Mouse (Mus musculus): ENCODE measurements at regions not wholly inside any gene's neighbourhood (a gene's known extent, or its start where the extent isn't known, plus 50 kb on each side); places are given as distances from the start of the nearest gene placed in this dataset.

DNA sequence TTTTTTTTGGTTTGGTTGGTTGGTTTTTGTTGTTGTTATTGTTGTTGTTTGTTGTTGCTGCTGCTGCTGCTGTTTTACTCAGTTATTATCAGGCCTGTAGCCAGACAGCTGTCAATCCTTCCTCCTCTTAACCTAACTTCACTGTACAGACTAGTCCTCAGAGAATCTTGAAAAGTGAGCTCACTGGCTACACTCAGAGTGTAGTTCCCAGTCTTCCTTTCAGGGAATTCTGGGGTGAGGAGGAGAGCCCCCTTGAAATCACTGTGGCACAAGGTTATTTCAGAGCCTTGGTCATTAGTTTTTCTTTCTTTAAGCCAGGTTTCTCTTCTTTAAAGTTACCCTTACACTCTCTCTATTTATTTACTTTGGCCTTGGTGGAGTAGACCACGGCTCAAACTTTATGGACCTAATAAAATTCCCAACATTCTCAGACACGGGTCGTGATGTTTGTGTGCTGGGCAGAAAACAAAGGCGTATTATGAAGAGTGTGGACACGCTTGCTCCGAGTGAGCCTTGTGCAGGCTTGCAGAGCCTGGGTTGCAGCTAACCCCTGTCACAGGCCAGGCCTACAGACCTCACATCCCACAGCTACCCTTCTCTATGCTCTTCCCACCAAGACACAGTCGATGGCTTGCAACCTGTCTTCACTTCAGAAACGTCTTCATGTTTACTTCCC is 156.9 kb upstream of the Sfrp2 start:
- Histone ChIP-seq H3K27ac (ENCODE audit: control insufficient read depth, insufficient read depth, low read depth, low read length) (no peak overlapping the region), H3K4me1 (ENCODE audit: control insufficient read depth, insufficient read depth, low read length) (no peaks in the 10 kb centered on the region), H3K36me3 (ENCODE audit: control insufficient read depth, insufficient read depth, low read length) (no peaks in the 10 kb centered on the region), H3K27me3 (ENCODE audit: control insufficient read depth, insufficient read depth, low read length) (no peaks in the 10 kb centered on the region), H3K4me3 (ENCODE audit: control insufficient read depth, low read depth, low read length) (no peak overlapping the region)
- TF ChIP-seq CTCF (IDR thresholded peaks at IDR 0.05; ENCODE audit: control insufficient read depth, insufficient read depth, insufficient replicate concordance, low read depth, low read length) = no peak

DNA sequence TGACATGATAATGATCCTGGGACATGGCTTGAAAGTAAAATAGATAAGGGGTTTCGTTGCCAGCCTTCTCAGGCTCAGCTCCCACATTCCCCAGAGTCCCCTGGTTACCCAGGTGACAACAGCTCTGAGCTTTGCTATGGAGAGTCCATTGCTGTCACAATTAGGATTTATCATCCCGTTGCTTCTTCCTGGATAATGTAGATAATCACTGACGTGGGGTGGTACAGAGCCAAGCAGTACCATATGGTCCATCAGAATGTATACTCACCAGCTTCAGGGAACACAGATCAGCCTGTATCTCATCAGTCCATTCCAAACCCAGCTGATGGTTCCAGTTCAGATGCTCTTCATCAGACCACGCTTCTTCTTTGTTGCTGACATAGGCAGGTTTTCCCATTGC is 145.7 kb upstream of the Sfrp2 start:
- H3K4me1 ChIP-seq (ENCODE audit: control insufficient read depth, insufficient read depth, low read length) = no peaks in the 10 kb centered on the region
- no peak overlapping the region; the same call in 1 of the 2 replicates for H3K4me3 ChIP-seq (ENCODE audit: control insufficient read depth, low read depth, low read length)
- no peaks in the 10 kb centered on the region for H3K27me3 ChIP-seq (ENCODE audit: control insufficient read depth, insufficient read depth, low read length)
- TF ChIP-seq CTCF (IDR thresholded peaks at IDR 0.05; ENCODE audit: control insufficient read depth, insufficient read depth, insufficient replicate concordance, low read depth, low read length) (no peak), POLR2A (IDR thresholded peaks at IDR 0.05; ENCODE audit: control insufficient read depth, low read depth, low read length) (no peak)
- H3K36me3 ChIP-seq (ENCODE audit: control insufficient read depth, insufficient read depth, low read length) = no peaks in the 10 kb centered on the region
- H3K27ac ChIP-seq (ENCODE audit: control insufficient read depth, insufficient read depth, low read depth, low read length) = no peak overlapping the region

- H3K4me3 ChIP-seq (ENCODE audit: control insufficient read depth, low read depth, low read length) = no peak overlapping the region
- TF ChIP-seq CTCF (IDR thresholded peaks at IDR 0.05; ENCODE audit: control insufficient read depth, insufficient read depth, insufficient replicate concordance, low read depth, low read length) = no peak
- TF ChIP-seq POLR2A (IDR thresholded peaks at IDR 0.05; ENCODE audit: control insufficient read depth, low read depth, low read length) = no peak
- no peaks in the 10 kb centered on the region for H3K27me3 ChIP-seq (ENCODE audit: control insufficient read depth, insufficient read depth, low read length)
- no peaks in the 10 kb centered on the region for H3K4me1 ChIP-seq (ENCODE audit: control insufficient read depth, insufficient read depth, low read length)
- no peaks in the 10 kb centered on the region for H3K36me3 ChIP-seq (ENCODE audit: control insufficient read depth, insufficient read depth, low read length)
- no peak overlapping the region for H3K27ac ChIP-seq (ENCODE audit: control insufficient read depth, insufficient read depth, low read depth, low read length)
Measured at GRCm38 (mm10) chr3:83633032-83633431, 133.1 kb upstream of the Sfrp2 start.

DNA sequence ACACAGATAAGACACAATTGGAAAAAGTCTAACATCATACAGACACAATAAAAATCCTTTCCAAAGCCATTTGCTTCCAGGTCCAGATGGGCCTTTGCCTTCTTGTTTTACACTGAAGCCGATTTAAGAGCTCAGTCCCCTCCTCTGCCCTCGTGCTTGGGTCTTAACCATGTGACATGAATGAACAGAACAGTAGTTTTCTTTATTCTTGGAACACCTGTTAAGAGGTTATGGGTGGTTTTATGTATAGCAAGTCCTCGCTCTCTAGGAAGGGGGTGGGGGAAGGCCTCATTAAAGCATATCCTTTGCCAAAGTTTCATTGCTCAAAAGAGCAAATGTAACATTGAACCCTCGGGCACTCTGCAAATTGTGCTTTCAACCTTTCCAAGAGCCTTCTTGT is 125.7 kb upstream of the Sfrp2 start:
- no peak for TF ChIP-seq CTCF (IDR thresholded peaks at IDR 0.05; ENCODE audit: control insufficient read depth, insufficient read depth, insufficient replicate concordance, low read depth, low read length)
- no peak for TF ChIP-seq POLR2A (IDR thresholded peaks at IDR 0.05; ENCODE audit: control insufficient read depth, low read depth, low read length)
- H3K27me3 ChIP-seq (ENCODE audit: control insufficient read depth, insufficient read depth, low read length) = no peaks in the 10 kb centered on the region
- no peak overlapping the region for H3K27ac ChIP-seq (ENCODE audit: control insufficient read depth, insufficient read depth, low read depth, low read length)
- no peaks in the 10 kb centered on the region for H3K36me3 ChIP-seq (ENCODE audit: control insufficient read depth, insufficient read depth, low read length)
- H3K4me3 ChIP-seq (ENCODE audit: control insufficient read depth, low read depth, low read length) = no peak overlapping the region
- no peaks in the 10 kb centered on the region for H3K4me1 ChIP-seq (ENCODE audit: control insufficient read depth, insufficient read depth, low read length)

GRCm38 (mm10) chr3:83663716-83664115 is 102.4 kb upstream of the Sfrp2 start:
- H3K27ac ChIP-seq (ENCODE audit: control insufficient read depth, insufficient read depth, low read depth, low read length) = no peak overlapping the region
- no peaks in the 10 kb centered on the region for H3K27me3 ChIP-seq (ENCODE audit: control insufficient read depth, insufficient read depth, low read length)
- TF ChIP-seq CTCF (IDR thresholded peaks at IDR 0.05; ENCODE audit: control insufficient read depth, insufficient read depth, insufficient replicate concordance, low read depth, low read length) (no peak), POLR2A (IDR thresholded peaks at IDR 0.05; ENCODE audit: control insufficient read depth, low read depth, low read length) (no peak)
- no peak overlapping the region for H3K4me3 ChIP-seq (ENCODE audit: control insufficient read depth, low read depth, low read length)
- no peaks in the 10 kb centered on the region for H3K4me1 ChIP-seq (ENCODE audit: control insufficient read depth, insufficient read depth, low read length)
- H3K36me3 ChIP-seq (ENCODE audit: control insufficient read depth, insufficient read depth, low read length) = no peaks in the 10 kb centered on the region

GRCm38 (mm10) chr3:83676147-83676546 is 90.0 kb upstream of the Sfrp2 start:
- Histone ChIP-seq H3K4me1 (ENCODE audit: control insufficient read depth, insufficient read depth, low read length) (no peaks in the 10 kb centered on the region), H3K4me3 (ENCODE audit: control insufficient read depth, low read depth, low read length) (no peak overlapping the region), H3K27ac (ENCODE audit: control insufficient read depth, insufficient read depth, low read depth, low read length) (no peak overlapping the region), H3K36me3 (ENCODE audit: control insufficient read depth, insufficient read depth, low read length) (no peaks in the 10 kb centered on the region), H3K27me3 (ENCODE audit: control insufficient read depth, insufficient read depth, low read length) (no peaks in the 10 kb centered on the region)
- TF ChIP-seq CTCF (IDR thresholded peaks at IDR 0.05; ENCODE audit: control insufficient read depth, insufficient read depth, insufficient replicate concordance, low read depth, low read length) = no peak
- no peak for TF ChIP-seq POLR2A (IDR thresholded peaks at IDR 0.05; ENCODE audit: control insufficient read depth, low read depth, low read length)

DNA sequence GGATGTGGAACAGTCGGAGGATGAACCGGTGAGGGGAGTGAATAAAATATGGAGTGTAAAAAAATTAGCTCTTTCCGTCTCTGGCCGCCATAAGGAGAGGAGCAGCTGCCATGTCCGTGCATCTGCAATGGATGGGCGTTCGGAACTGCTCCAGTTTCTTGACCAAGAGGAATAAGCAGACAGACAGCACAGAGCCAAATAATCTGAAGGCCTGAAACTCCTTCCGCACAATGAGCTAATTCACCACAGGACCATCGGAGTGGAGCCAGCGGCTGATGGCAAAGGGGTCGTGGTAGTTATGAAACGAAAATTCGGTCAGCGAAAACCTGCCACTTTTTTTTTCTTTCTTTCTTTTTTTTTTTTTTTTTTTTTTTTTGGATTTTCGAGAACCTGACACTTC is 79.5 kb upstream of the Sfrp2 start:
- TF ChIP-seq POLR2A (IDR thresholded peaks at IDR 0.05; ENCODE audit: control insufficient read depth, low read depth, low read length) = no peak
- TF ChIP-seq CTCF (IDR thresholded peaks at IDR 0.05; ENCODE audit: control insufficient read depth, insufficient read depth, insufficient replicate concordance, low read depth, low read length) = no peak
- no peak overlapping the region for H3K27ac ChIP-seq (ENCODE audit: control insufficient read depth, insufficient read depth, low read depth, low read length)
- H3K4me1 ChIP-seq (ENCODE audit: control insufficient read depth, insufficient read depth, low read length) = no peaks in the 10 kb centered on the region
- H3K4me3 ChIP-seq (ENCODE audit: control insufficient read depth, low read depth, low read length) = no peak overlapping the region
- H3K27me3 ChIP-seq (ENCODE audit: control insufficient read depth, insufficient read depth, low read length) = no peaks in the 10 kb centered on the region
- no peaks in the 10 kb centered on the region for H3K36me3 ChIP-seq (ENCODE audit: control insufficient read depth, insufficient read depth, low read length)

DNA sequence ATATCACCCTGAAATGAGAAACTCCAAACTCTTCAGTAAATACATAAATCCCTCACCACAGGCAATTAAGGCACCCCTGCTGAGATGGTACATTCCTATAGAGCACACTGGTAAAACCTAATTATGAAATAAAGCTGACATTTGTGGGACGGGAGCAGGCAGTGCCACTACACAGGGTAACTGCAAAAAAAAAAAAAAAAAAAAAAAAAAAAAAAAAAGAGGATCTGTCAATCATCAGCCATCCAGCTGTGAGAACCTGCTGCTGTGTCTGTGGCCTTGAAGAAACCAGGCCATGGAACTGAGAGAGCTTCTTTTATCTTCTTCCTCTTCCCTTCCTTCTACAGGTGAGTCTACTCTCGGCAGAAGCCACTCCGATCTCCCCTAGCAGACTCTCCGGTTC is 78.6 kb upstream of the Sfrp2 start:
- Histone ChIP-seq H3K27me3 (ENCODE audit: control insufficient read depth, insufficient read depth, low read length) (no peaks in the 10 kb centered on the region), H3K4me3 (ENCODE audit: control insufficient read depth, low read depth, low read length) (no peak overlapping the region), H3K36me3 (ENCODE audit: control insufficient read depth, insufficient read depth, low read length) (no peaks in the 10 kb centered on the region), H3K4me1 (ENCODE audit: control insufficient read depth, insufficient read depth, low read length) (no peaks in the 10 kb centered on the region), H3K27ac (ENCODE audit: control insufficient read depth, insufficient read depth, low read depth, low read length) (no peak overlapping the region)
- TF ChIP-seq CTCF (IDR thresholded peaks at IDR 0.05; ENCODE audit: control insufficient read depth, insufficient read depth, insufficient replicate concordance, low read depth, low read length) (no peak), POLR2A (IDR thresholded peaks at IDR 0.05; ENCODE audit: control insufficient read depth, low read depth, low read length) (no peak)

All from testis, adult 2 months (tissue).